Mouse (Mus musculus): ENCODE results near the gene Ephx3. TPM values are rescaled to one million over a fixed set of nuclear protein-coding genes. Genes with fewer than 3 reads are reported as not detected.

Ephx3 gene
- polyA plus RNA-seq, 1 experiment, result 1.3 TPM

- DNase-seq (ENCODE audit: extremely low spot score in 1 of 2, low spot score in 1 of 2), result no peak
Observed at GRCm38 (mm10) chr17:32179621-32180491, 9.5 kb downstream of the Ephx3 start.

GRCm38 (mm10) chr17:32176919-32177318 lies 12.4 kb downstream of the Ephx3 start:
- DNase-seq (ENCODE audit: extremely low spot score in 1 of 2, low spot score in 1 of 2), result no peak

- DNase-seq (ENCODE audit: extremely low spot score in 1 of 2, low spot score in 1 of 2), result no peak
Observed at GRCm38 (mm10) chr17:32173166-32173565, 16.2 kb downstream of the Ephx3 start.

- DNase-seq (ENCODE audit: extremely low spot score in 1 of 2, low spot score in 1 of 2), result no peak
Observed at GRCm38 (mm10) chr17:32172485-32172884, 16.9 kb downstream of the Ephx3 start.

GRCm38 (mm10) chr17:32169518-32170225 lies 19.7 kb downstream of the Ephx3 start:
- DNase-seq (ENCODE audit: extremely low spot score in 1 of 2, low spot score in 1 of 2), result no peak

- DNase-seq (ENCODE audit: extremely low spot score in 1 of 2, low spot score in 1 of 2), result no peak
Observed at GRCm38 (mm10) chr17:32166687-32167086, 22.7 kb downstream of the Ephx3 start, which contains the start of gene Notch3. Notch3 (minus strand) TSS chr17:32166852.

GRCm38 (mm10) chr17:32165803-32166595 lies 23.4 kb downstream of the Ephx3 start:
- DNase-seq (ENCODE audit: extremely low spot score in 1 of 2, low spot score in 1 of 2), result no peak

- DNase-seq (ENCODE audit: extremely low spot score in 1 of 2, low spot score in 1 of 2), result no peak
Observed at GRCm38 (mm10) chr17:32165266-32165802, 24.0 kb downstream of the Ephx3 start.

- no peak for DNase-seq (ENCODE audit: extremely low spot score in 1 of 2, low spot score in 1 of 2)
Observed at GRCm38 (mm10) chr17:32164780-32165179, 24.6 kb downstream of the Ephx3 start.

- DNase-seq (ENCODE audit: extremely low spot score in 1 of 2, low spot score in 1 of 2), result no peak
Observed at GRCm38 (mm10) chr17:32163910-32164650, 25.3 kb downstream of the Ephx3 start.

- peak in 1 of 2 experiments; percentile 66 for DNase-seq (ENCODE audit: extremely low spot score in 1 of 2, low spot score in 1 of 2)
Observed at GRCm38 (mm10) chr17:32162112-32162850, 27.1 kb downstream of the Ephx3 start.

GRCm38 (mm10) chr17:32160882-32161281 lies 28.5 kb downstream of the Ephx3 start:
- no peak for DNase-seq (ENCODE audit: extremely low spot score in 1 of 2, low spot score in 1 of 2)

GRCm38 (mm10) chr17:32158841-32159240 lies 30.5 kb downstream of the Ephx3 start:
- DNase-seq (ENCODE audit: extremely low spot score in 1 of 2, low spot score in 1 of 2), result no peak

- peak in 1 of 2 experiments; percentile 41 for DNase-seq (ENCODE audit: extremely low spot score in 1 of 2, low spot score in 1 of 2)
Observed at GRCm38 (mm10) chr17:32146718-32147117, 42.6 kb downstream of the Ephx3 start.

- peak; percentile 56 to 86 for DNase-seq (ENCODE audit: extremely low spot score in 1 of 2, low spot score in 1 of 2)
Observed at GRCm38 (mm10) chr17:32142907-32143854, 46.2 kb downstream of the Ephx3 start.

GRCm38 (mm10) chr17:32142234-32142633 lies 47.1 kb downstream of the Ephx3 start:
- DNase-seq (ENCODE audit: extremely low spot score in 1 of 2, low spot score in 1 of 2), result peak in 1 of 2 experiments; percentile 33
